Comparison of ENCODE assay signal across 12 mouse cellular contexts in genomic region chr1:135167435-135167834, GRCm38 (mm10). TPM values are rescaled to one million over a fixed set of nuclear protein-coding genes. Genes with fewer than 3 reads are reported as not detected.
DNase-seq lines count a peak whose midpoint lies in the region; ATAC-seq and TF ChIP-seq lines count a peak whose summit lies in the region.
"Had no signal": no experiment of that assay in that cellular context is flagged by ENCODE, and none has a peak within 500 bp of the region (broad histone marks: within the 10 kb centered on the region; RNA-seq: fewer than 3 reads in every experiment).

TSS of gene Gpr37l1 (minus strand) at chr1:135167681.

- intact Hi-C loops in left cerebral cortex, postnatal 14 days (cut with DNase I) = no loop called here

- no peak within 1 kb of the TSS for H3K4me2 ChIP-seq in embryonic facial prominence, embryonic 14.5 days (ENCODE audit: low read depth, low read length)
- no peak within 1 kb of the TSS for H3K4me2 ChIP-seq in liver, embryonic 11.5 days
- H3K4me2 ChIP-seq: hindbrain, embryonic 13.5 days; midbrain, embryonic 13.5 days had no signal

- TF ChIP-seq CTCF in liver, adult 2 months (IDR thresholded peaks at IDR 0.05; ENCODE audit: low read depth, low read length) = peak; percentile 26; the same call in 1 of the 2 replicates

- H3K4me3 ChIP-seq in embryonic facial prominence, embryonic 14.5 days (ENCODE audit: low read depth, low read length) = no peak within 1 kb of the TSS
- H3K4me3 ChIP-seq in embryonic facial prominence, embryonic 10.5 days = no peak within 1 kb of the TSS
- no peak within 1 kb of the TSS for H3K4me3 ChIP-seq in liver, adult 2 months (ENCODE audit: insufficient read depth, low read depth, low read length)
- H3K4me3 ChIP-seq in liver, embryonic 11.5 days (ENCODE audit: low read depth, low read length) = no peak within 1 kb of the TSS
- H3K4me3 ChIP-seq: forebrain, embryonic 10.5 days; hindbrain, embryonic 13.5 days; midbrain, embryonic 13.5 days had no signal

- no peaks in the 10 kb centered on the region for H3K9me3 ChIP-seq in embryonic facial prominence, embryonic 14.5 days (ENCODE audit: control insufficient read depth, low read length)
- no peaks in the 10 kb centered on the region for H3K9me3 ChIP-seq in embryonic facial prominence, embryonic 10.5 days
- H3K9me3 ChIP-seq in liver, embryonic 11.5 days (ENCODE audit: control insufficient read depth, low read length) = no peaks in the 10 kb centered on the region
- H3K9me3 ChIP-seq: forebrain, embryonic 10.5 days; hindbrain, embryonic 13.5 days; midbrain, embryonic 13.5 days had no signal

- no peak within 1 kb of the TSS for H3K27ac ChIP-seq in embryonic facial prominence, embryonic 14.5 days (replicated peaks; ENCODE audit: low read depth, low read length)
- no peak within 1 kb of the TSS for H3K27ac ChIP-seq in embryonic facial prominence, embryonic 10.5 days (replicated peaks)
- no peak within 1 kb of the TSS for H3K27ac ChIP-seq in liver, adult 2 months (replicated peaks; ENCODE audit: insufficient read depth, low read depth, low read length)
- no peak within 1 kb of the TSS for H3K27ac ChIP-seq in liver, embryonic 11.5 days (ENCODE audit: low read depth, low read length)
- H3K27ac ChIP-seq: forebrain, embryonic 10.5 days; hindbrain, embryonic 13.5 days; midbrain, embryonic 13.5 days had no signal

- DNase-seq in embryonic facial prominence, embryonic 14.5 days (ENCODE audit: low spot score) = no peak
- no peak for DNase-seq in embryonic facial prominence, embryonic 10.5 days (ENCODE audit: low spot score)
- DNase-seq in liver, adult 2 months (ENCODE audit: extremely low read depth, low read depth, low spot score) = no peak
- no peak for DNase-seq in liver, embryonic 11.5 days (ENCODE audit: low spot score)
- DNase-seq in MN1 (ENCODE audit: low spot score) = peak; percentile 57
- DNase-seq in left cerebral cortex, postnatal 14 days (ENCODE audit: low spot score in 2 of 2) = peak; percentile 66 to 71
- no peak for DNase-seq in urinary bladder, postnatal 36 days (ENCODE audit: low spot score in 2 of 2)
- no peak for DNase-seq in Muller cell, postnatal 12 days (ENCODE audit: inconsistent ontology term)
- DNase-seq: heart, adult 18-20 months had no signal

- 63% methylated on average over 9 of the region's 11 CpGs for WGBS in embryonic facial prominence, embryonic 14.5 days
- WGBS in embryonic facial prominence, embryonic 10.5 days = 64% methylated on average over 11 of the region's 11 CpGs
- 77% methylated on average over 11 of the region's 11 CpGs for WGBS in liver, adult 2 months
- 60% methylated on average over 11 of the region's 11 CpGs for WGBS in liver, embryonic 11.5 days

- H3K4me1 ChIP-seq in embryonic facial prominence, embryonic 14.5 days (ENCODE audit: control insufficient read depth, insufficient read depth, low read length) = no peaks in the 10 kb centered on the region
- peaks cover 4% of the 10 kb centered on the region; the same call in 1 of the 2 replicates for H3K4me1 ChIP-seq in embryonic facial prominence, embryonic 10.5 days
- peaks cover 11% of the 10 kb centered on the region for H3K4me1 ChIP-seq in liver, adult 2 months (ENCODE audit: control insufficient read depth, insufficient read depth, low read length)
- H3K4me1 ChIP-seq in liver, embryonic 11.5 days (replicated peaks; ENCODE audit: control insufficient read depth, insufficient read depth, low read length) = no peaks in the 10 kb centered on the region

- no peak within 1 kb of the TSS for H3K9ac ChIP-seq in embryonic facial prominence, embryonic 14.5 days (ENCODE audit: low read depth, low read length)
- H3K9ac ChIP-seq in liver, adult 2 months (ENCODE audit: low read depth, low read length) = no peak within 1 kb of the TSS
- no peak within 1 kb of the TSS for H3K9ac ChIP-seq in liver, embryonic 11.5 days (ENCODE audit: low read depth, low read length)
- H3K9ac ChIP-seq: hindbrain, embryonic 13.5 days; midbrain, embryonic 13.5 days had no signal

- no peak for TF ChIP-seq POLR2A in liver, adult 2 months (IDR thresholded peaks at IDR 0.05; ENCODE audit: extremely low read depth, insufficient read depth, low read length)

- H3K79me2 ChIP-seq in liver, adult 2 months (ENCODE audit: control insufficient read depth, insufficient read depth, low read length) = no peaks in the 10 kb centered on the region

- peak; percentile 24; the same call in 1 of the 2 replicates for ATAC-seq in embryonic facial prominence, embryonic 14.5 days (ENCODE audit: low read depth)
- no peak for ATAC-seq in liver, embryonic 11.5 days (replicated peaks; ENCODE audit: low FRiP score)
- ATAC-seq: midbrain, embryonic 13.5 days had no signal

- no peaks in the 10 kb centered on the region for H3K36me3 ChIP-seq in embryonic facial prominence, embryonic 14.5 days (ENCODE audit: control insufficient read depth, insufficient read depth, low read length)
- no peaks in the 10 kb centered on the region for H3K36me3 ChIP-seq in embryonic facial prominence, embryonic 10.5 days (replicated peaks)
- H3K36me3 ChIP-seq in liver, adult 2 months (ENCODE audit: control insufficient read depth, insufficient read depth, low read length) = no peaks in the 10 kb centered on the region
- no peaks in the 10 kb centered on the region for H3K36me3 ChIP-seq in liver, embryonic 11.5 days (ENCODE audit: control insufficient read depth, insufficient read depth, low read length)
- H3K36me3 ChIP-seq: forebrain, embryonic 10.5 days; hindbrain, embryonic 13.5 days; midbrain, embryonic 13.5 days had no signal

- H3K27me3 ChIP-seq in embryonic facial prominence, embryonic 14.5 days (replicated peaks; ENCODE audit: control insufficient read depth, insufficient read depth, low read length) = no peaks in the 10 kb centered on the region
- H3K27me3 ChIP-seq in embryonic facial prominence, embryonic 10.5 days (replicated peaks; ENCODE audit: low read depth, poor library complexity, severe bottlenecking) = no peaks in the 10 kb centered on the region; the same call in 1 of the 2 replicates
- H3K27me3 ChIP-seq in liver, adult 2 months (ENCODE audit: control insufficient read depth, insufficient read depth, low read length) = no peaks in the 10 kb centered on the region
- H3K27me3 ChIP-seq in liver, embryonic 11.5 days (replicated peaks; ENCODE audit: control insufficient read depth, insufficient read depth, low read length) = no peaks in the 10 kb centered on the region
- H3K27me3 ChIP-seq: hindbrain, embryonic 13.5 days; midbrain, embryonic 13.5 days had no signal

RNA-seq across cellular contexts. Expression of gene Gpr37l1, which starts in this region (rescaled TPM):
- polyA plus RNA-seq in embryonic facial prominence, embryonic 14.5 days (2014; fragmentation: Nextera tagmentation; extraction: Ambion mirVana) = 0.34 and 0.47 TPM in 2 replicates
- polyA plus RNA-seq in embryonic facial prominence, embryonic 10.5 days (2016; fragmentation: Nextera tagmentation; extraction: Ambion mirVana) = not detected in 2 replicates
- total RNA-seq in liver, adult 2 months (2014; rRNA removed) = 0.07 TPM in 1 of 2 replicates, not detected in the other
- polyA plus RNA-seq in liver, adult 2 months (2012; rRNA removed) = 0.04 TPM in 1 of 2 replicates, not detected in the other
- not detected in 2 replicates for polyA plus RNA-seq in liver, embryonic 11.5 days (2014; fragmentation: Nextera tagmentation; extraction: Ambion mirVana)
- total RNA-seq in left cerebral cortex, postnatal 14 days (2021) = 100 to 1,000 TPM; 148 to 163 TPM
- polyA plus RNA-seq: forebrain, embryonic 10.5 days had no signal

Comparison
In these comparisons a context has a peak if more than half of its experiments do, and no peak if none do; other contexts are left out.
1. RNA of gene Gpr37l1 (total RNA-seq): 148 to 163 TPM in left cerebral cortex, postnatal 14 days; 0.07 TPM in liver, adult 2 months; every median in the first group is over 100 times any median in the second.
2. Peak in ATAC-seq in embryonic facial prominence, embryonic 14.5 days; RNA of the gene not detected or under 1 TPM.
3. DNase-seq: peak in MN1 (single experiment) and left cerebral cortex, postnatal 14 days (2 of 2); none in embryonic facial prominence, embryonic 14.5 days (single experiment), embryonic facial prominence, embryonic 10.5 days (single experiment), liver, adult 2 months (single experiment), liver, embryonic 11.5 days (single experiment), urinary bladder, postnatal 36 days (0 of 2) and Muller cell, postnatal 12 days (single experiment).